Mouse (Mus musculus): Measurements from ENCODE around the gene Tmem44. TPM values are rescaled to one million over a fixed set of nuclear protein-coding genes. Genes with fewer than 3 reads are reported as not detected.

Tmem44 gene
- 10 to 100 TPM; 44.5 to 46.6 TPM for total RNA-seq (2021)
- long read RNA-seq, experiment 1, full-length matches to known transcripts = 6 of 38 reads
- long read RNA-seq, experiment 1, partial matches to known transcripts = 1 of 38 reads
- long read RNA-seq, experiment 1, other reads (novel, unspliced or antisense) = 31 of 38 reads
- long read RNA-seq, experiment 2, full-length matches to known transcripts = 18 of 51 reads
- long read RNA-seq, experiment 2, partial matches to known transcripts = 5 of 51 reads
- long read RNA-seq, experiment 2, other reads (novel, unspliced or antisense) = 28 of 51 reads

GRCm38 (mm10) chr16:30550748-30551192, at the start of gene Tmem44:
Gene Tmem44, minus strand, starts transcription at chr16:30550842.
- peak in 1 of 2 experiments; percentile 26 for DNase-seq (ENCODE audit: low spot score in 2 of 2)

DNA sequence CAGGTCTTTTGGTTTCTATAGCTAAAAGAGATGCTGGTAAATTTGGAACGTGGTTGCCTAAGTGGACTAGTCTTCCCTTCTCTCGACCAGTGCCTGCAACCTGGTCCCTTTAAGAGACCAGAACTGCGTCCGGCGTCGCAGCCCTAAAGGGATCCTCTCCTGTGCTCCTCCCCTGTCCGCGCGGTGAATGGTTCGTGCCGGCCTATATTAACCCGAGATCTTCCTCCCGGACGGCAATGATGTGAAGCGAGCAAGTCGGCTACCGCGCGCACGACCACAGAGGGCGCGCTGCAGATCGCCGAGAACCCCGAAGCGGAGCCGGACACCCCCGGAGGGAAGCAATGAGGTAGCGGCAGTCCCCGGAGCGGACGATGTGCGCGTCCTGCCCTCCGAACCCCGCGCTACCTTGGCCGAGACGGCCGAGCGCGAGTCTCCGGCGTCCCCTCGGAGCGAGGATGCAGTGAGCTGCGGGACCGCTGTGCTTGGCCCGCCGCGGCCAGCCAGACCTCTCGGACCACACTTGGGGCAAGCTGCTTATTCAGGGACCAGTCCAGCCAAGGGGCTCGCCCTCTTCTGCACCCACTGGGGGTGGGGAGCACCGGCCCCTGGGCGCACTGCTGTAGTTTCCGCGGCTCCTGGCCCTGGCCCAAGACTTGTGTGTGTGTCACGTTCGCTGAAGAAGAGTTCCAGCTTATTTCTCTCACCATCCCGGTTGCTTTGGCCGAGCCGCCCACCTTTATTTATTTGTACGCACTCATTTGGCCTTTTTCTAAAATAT, 49.0 kb upstream of the Tmem44 start, which contains the start of gene Fam43a:
Gene Fam43a (plus strand): TSS at position 233 of the 778 bp plus-strand sequence.
- DNase-seq (ENCODE audit: low spot score in 2 of 2) = peak; percentile 68 to 80

DNA sequence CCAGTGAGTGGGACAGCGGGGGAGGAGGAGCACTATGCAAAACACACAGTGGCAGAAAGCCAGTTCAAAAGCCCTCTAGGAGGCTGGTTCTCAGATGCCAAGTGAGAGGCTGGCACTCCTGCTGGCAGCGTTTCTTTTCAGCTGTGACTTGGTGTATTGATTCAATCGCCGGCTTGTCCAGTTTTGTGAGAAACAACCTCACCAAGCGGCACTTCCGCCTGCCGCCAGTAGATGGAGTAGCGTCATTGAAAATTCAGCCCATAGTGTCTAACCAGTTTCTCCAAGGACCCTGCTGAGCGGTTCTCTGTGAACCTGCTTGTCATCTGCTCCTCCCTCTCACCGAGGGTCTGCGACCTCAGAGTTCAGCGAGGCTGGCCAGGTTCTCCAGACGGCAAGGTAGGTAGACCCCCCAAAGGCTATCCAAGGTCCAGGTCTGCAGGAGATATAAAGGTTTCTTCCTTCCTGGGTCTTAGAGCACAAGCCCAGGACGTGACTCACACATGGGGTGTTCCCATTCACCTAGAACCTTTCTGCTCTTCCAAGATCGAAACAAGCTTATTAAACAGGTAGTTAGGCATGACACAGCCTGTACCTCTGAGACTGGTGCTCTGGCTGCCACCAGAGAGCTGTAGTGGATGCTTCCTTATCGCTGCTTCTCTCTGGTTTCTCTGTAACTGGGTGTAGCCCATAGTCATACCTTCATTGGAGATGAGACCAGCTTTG, 46.5 kb upstream of the Tmem44 start:
- DNase-seq (ENCODE audit: low spot score in 2 of 2) = peak; percentile 95 to 96

DNA sequence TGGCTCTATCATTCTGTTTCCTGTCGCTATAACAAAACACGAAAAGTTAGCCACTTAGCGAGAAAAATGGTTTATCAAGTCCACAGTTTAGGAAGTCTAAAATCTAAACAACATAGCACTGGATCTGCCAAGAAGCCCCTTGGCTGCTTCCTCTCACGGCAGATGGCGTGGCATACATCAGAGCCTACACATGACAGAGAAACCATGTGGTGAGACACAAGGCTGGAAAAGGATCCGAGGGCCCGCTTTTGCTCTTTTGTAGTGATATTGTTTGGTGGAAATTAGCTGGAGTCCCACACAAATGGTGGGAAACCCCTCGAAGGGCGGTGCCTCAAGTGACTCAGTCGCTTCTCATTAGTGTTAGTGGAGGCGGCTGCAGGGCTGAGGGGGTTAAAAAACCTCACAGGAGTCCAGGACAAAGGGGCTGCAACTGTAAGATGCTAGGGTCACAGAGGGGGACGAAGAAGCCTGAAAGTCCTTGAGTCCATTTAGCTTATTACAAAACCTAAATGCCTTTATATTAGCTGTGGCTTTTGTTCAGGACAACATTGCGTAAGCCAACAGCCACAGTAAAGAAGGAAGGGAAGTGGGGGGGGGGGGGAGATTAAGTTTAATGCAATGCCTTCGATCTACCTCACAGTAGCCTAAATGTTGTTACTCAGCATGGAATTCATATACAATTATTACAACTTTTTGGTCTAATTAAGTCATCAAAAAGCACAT, 45.4 kb upstream of the Tmem44 start:
- peak; percentile 50 to 85 for DNase-seq (ENCODE audit: low spot score in 2 of 2)

GRCm38 (mm10) chr16:30595356-30595755, 44.7 kb upstream of the Tmem44 start:
- no peak for DNase-seq (ENCODE audit: low spot score in 2 of 2)

DNA sequence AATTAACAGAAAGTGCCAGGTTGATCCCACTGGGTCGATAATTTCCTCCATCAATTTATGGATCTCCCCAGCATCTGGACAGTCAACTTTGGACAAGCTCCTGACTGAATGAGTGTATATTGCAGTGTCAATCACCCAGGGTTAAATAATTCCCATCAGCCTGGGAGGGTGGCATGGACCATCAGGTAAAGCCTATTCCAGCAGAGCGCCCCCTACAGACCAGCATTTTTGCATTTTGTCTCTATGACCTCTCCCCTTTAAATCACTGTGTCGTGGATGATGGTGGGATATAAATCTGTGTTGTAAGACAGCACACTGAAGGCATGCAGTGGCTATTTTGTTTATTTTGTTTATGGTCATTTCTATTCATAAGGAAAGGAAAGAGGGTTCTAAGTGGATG, 41.3 kb upstream of the Tmem44 start:
- DNase-seq (ENCODE audit: low spot score in 2 of 2) = no peak

- no peak for DNase-seq (ENCODE audit: low spot score in 2 of 2)
These were observed 39.9 kb upstream of the Tmem44 start for GRCm38 (mm10) chr16:30590264-30591209.

GRCm38 (mm10) chr16:30587494-30588327, 37.1 kb upstream of the Tmem44 start, which contains the start of gene Lsg1:
Gene Lsg1, minus strand, starts transcription at chr16:30587592.
- peak; percentile 88 to 94 for DNase-seq (ENCODE audit: low spot score in 2 of 2)

GRCm38 (mm10) chr16:30586935-30587493, 36.4 kb upstream of the Tmem44 start:
- DNase-seq (ENCODE audit: low spot score in 2 of 2) = no peak

DNA sequence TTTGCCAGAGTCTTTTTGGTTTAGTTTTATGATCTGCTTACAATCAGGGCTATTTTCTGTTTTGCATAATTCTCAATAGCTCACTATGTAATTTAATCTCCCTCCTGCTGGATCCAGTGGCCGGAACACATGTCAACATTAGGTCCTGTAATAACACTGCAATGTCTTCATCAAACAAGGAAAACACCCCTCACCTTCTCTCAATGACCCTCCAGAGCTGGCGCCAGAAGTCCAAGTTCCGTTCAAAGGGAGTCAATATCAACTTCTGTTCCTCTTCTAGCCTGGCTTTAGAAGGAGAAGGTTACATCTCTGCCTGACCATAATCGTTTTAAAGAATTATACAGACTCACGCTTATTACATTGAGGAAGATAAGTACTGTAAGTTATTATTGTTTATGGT, 30.1 kb upstream of the Tmem44 start:
- no peak for DNase-seq (ENCODE audit: low spot score in 2 of 2)

- DNase-seq (ENCODE audit: low spot score in 2 of 2) = peak in 1 of 2 experiments; percentile 57
These were observed 25.8 kb upstream of the Tmem44 start for GRCm38 (mm10) chr16:30576392-30576791.

- DNase-seq (ENCODE audit: low spot score in 2 of 2) = no peak
These were observed 25.2 kb upstream of the Tmem44 start for GRCm38 (mm10) chr16:30575815-30576214.

DNA sequence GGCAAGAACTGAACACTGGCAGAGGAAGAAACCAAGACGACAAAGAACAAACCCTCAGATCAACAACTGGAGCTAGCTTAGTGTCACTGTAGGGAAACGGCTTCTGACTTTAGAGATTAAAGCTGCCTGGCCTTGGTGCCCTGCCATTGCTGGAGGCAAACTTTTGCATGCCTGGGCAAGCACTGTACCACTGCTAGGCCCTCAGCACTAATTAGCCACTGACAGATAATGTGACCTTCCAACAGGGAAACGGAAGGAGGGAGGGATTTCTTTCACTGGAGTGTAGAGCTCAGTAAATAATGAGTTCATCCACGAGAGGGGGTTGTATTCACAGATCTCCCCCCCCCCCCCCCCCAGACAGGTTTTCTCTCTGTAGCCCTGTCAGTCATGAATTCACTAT, 21.6 kb upstream of the Tmem44 start:
- no peak for DNase-seq (ENCODE audit: low spot score in 2 of 2)

DNA sequence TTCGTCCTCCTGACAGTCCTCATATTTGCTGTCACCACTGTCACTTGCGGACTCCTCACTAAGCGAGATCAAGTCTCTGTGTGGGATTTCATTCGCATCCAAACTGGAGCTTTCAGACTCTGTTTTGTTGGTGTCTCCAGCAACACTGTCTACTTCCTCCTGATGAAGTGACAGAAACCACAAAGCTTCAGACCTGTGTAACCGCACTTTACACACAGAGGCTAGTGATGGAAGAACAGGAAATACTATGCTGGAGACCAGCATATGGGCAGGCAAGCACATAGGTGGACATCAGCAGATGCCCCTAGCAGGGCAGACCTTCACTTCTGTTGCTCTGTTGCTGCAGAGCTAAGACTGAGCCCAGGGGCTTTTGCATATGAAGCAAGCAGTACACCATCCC, 20.7 kb upstream of the Tmem44 start:
- no peak for DNase-seq (ENCODE audit: low spot score in 2 of 2)

- DNase-seq (ENCODE audit: low spot score in 2 of 2) = no peak
These were observed 19.5 kb upstream of the Tmem44 start for GRCm38 (mm10) chr16:30570173-30570572.

- DNase-seq (ENCODE audit: low spot score in 2 of 2) = no peak
These were observed 15.0 kb upstream of the Tmem44 start for GRCm38 (mm10) chr16:30565631-30566030.

DNA sequence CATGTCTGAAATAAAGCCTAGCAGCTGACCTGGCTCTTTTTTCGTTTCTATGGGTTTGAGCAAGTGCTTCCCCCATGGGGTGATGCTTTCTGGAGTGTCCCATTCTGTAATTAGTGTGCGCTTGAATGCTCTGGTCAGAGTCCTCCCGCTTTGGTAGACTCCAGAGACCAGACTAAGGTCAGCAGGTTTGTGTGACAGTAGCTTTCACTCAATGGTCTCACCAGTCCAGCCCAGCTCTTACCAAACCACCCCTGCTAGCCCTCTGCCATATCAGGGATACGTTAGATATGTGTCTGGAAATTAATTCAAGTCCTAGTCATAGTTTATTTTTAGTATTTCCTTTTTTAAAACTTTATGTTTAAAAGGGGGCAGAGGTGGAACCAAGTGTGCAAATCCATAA, 10.0 kb upstream of the Tmem44 start:
- no peak for DNase-seq (ENCODE audit: low spot score in 2 of 2)

DNA sequence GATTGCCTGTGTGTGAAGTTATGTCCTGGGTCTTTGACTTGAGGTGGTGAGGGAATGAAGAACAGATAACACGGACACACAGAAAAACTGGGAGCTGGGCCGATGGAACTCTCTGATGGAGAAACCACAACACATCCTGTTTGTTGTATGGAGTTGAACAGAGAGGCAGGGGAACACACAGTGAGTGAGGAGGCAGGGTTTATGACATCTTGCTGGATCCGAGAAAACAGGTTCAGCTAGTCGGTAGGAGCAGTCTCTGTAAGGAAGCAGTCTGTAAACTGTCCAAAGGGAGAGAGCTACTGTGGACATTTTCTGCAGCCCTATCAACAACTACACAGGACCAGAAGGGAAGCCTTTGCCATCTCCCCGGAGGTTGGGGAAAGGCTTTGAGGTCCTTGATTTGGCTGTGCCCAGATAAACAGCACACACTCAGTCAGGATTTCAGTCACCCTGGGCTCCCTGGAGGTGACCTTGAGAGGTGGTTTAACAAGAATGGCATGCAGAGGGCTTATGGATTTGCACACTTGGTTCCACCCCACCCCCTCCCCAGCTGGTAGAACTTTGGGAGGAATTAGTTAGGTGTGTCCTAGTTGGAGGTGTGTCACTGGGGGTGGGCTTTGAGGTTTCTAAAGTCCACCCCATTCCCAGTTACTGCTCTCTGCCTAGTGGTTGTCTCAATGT, 8.8 kb upstream of the Tmem44 start:
- no peak for DNase-seq (ENCODE audit: low spot score in 2 of 2)
